Mouse (Mus musculus) lung, embryonic 14.5 days (tissue): ENCODE results near the gene Fxyd6. TPM values are rescaled to one million over a fixed set of nuclear protein-coding genes. Genes with fewer than 3 reads are reported as not detected.

ENCODE experiments used
- ATAC-seq: fragments of 200-750 bp; cut with Nextera tagmentation; 2 replicates; pipeline ENCODE4 v1.8.0; 2017; ENCODE audit warnings: mild to moderate bottlenecking, moderate TSS enrichment, moderate library complexity; ENCODE audit not compliant: insufficient read depth
- DNase-seq: peaks from one replicate; pipeline ENCODE4 v3.0.0-alpha.2; 2015
- H3K27ac ChIP-seq: fragments of 300-500 bp; sonication (generic); 2 replicates; pipeline ENCODE4 v1.5.1; 2014; ENCODE audit warnings: low read depth, mild to moderate bottlenecking, moderate library complexity
- H3K27me3 ChIP-seq: fragments of 300-500 bp; sonication (generic); 2 replicates; pipeline ENCODE4 v1.6.1; 2014; ENCODE audit warnings: low read length, control low read depth; ENCODE audit not compliant: insufficient read depth
- H3K36me3 ChIP-seq: fragments of 300-500 bp; sonication (generic); 2 replicates; pipeline ENCODE4 v1.6.1; 2014; ENCODE audit warnings: control low read depth; ENCODE audit not compliant: insufficient read depth
- H3K4me1 ChIP-seq: fragments of 300-500 bp; sonication (generic); 2 replicates; pipeline ENCODE4 v1.6.1; 2014; ENCODE audit warnings: antibody characterized with exemption, control low read depth; ENCODE audit not compliant: insufficient read depth
- H3K4me2 ChIP-seq: fragments of 300-500 bp; sonication (generic); 2 replicates; pipeline ENCODE4 v1.6.1; 2014; ENCODE audit warnings: mild to moderate bottlenecking
- H3K4me3 ChIP-seq: fragments of 300-500 bp; sonication (generic); 2 replicates; pipeline ENCODE4 v1.5.1; 2014; ENCODE audit warnings: low read depth, low read length
- H3K9ac ChIP-seq: fragments of 300-500 bp; sonication (generic); 2 replicates; pipeline ENCODE4 v1.6.1; 2014
- H3K9me3 ChIP-seq: fragments of 300-500 bp; sonication (generic); 2 replicates; pipeline ENCODE4 v1.6.1; 2016; ENCODE audit warnings: low read depth, low read length, control low read depth
- CTCF ChIP-seq: IDR thresholded peaks from 2 replicates; pipeline ENCODE4 v1.5.1; 2016; ENCODE audit warnings: antibody characterized with exemption, low read depth
- WGBS: fragments of 180-500 bp; shearing (Covaris S2); extraction: QIAGEN DNeasy Blood & Tissue Kit; methylation state at CpG from one replicate; pipeline ENCODE4 v1.1.7; 2014; 5-methylcytosine and 5-hydroxymethylcytosine counted together
- polyA plus RNA-seq: library from polyadenylated mRNA; unstranded; fragments of >200 nt; fragmentation: Nextera tagmentation; extraction: Ambion mirVana; gene quantifications from 2 replicates; pipeline ENCODE4 v1.2.1, GENCODE M21; 2014

Fxyd6 gene
- 35.6 and 38.1 TPM in 2 replicates for polyA plus RNA-seq

DNA sequence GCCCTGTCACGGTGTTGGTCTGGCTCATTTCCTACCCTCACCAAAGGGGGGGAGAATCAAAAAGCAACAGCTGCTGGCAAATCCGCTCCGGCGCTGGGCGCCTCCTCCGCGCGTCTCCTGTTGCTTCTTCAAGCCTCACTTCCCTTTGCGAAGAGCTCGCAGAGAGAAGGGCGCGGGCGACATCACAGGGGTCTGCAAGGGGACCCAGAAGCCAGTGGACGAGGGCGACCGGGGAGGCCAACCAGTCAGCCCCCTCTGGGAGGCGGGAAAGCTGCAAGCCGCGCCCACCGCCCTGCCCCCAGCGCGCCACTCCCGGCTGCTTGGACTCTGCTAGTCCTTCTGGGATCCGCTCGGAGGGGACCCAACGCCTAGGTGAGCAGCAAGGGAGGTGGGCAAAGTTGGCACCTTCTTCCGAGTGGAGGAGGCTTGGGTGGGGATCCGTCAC is at the start of gene Fxyd6:
Gene Fxyd6 (plus strand): TSS at position 69 of the 445 bp plus-strand sequence.
- WGBS, result under 1% methylated on average over 28 of the region's 28 CpGs
- Histone ChIP-seq H3K27ac (peak within 1 kb of the TSS; percentile 24; the same call in 1 of the 2 replicates), H3K9ac (peak within 1 kb of the TSS; percentile 59), H3K4me1 (peaks cover 6% of the 10 kb centered on the region; the same call in 1 of the 2 replicates), H3K4me3 (peak within 1 kb of the TSS; percentile 58), H3K27me3 (no peaks in the 10 kb centered on the region), H3K9me3 (no peaks in the 10 kb centered on the region), H3K36me3 (no peaks in the 10 kb centered on the region), H3K4me2 (peak within 1 kb of the TSS; percentile 90)
- DNase-seq, result peak; percentile 76
- peak; percentile 82 for ATAC-seq
- TF ChIP-seq CTCF, result no peak

DNA sequence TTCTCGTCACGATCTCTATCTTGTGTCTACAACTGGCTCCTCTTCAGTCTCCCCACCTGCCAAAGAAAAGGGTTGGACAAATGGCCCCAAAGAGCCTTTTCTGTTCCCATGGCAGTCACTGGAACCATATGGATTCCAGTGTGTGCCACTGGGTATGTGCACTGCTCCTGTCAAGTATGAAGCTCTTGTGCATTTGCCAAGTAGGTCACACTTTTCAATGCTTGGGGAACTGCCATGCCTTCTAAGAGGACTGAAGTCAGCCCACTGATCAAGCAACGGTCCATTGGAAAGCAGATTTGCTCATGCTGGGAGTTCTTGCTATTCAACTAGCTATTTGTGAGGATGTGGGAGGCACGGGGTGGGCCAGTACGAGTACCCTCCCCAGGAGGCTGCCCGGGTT is 48.5 kb upstream of the Fxyd6 start:
- H3K27me3 ChIP-seq, result peaks cover 5% of the 10 kb centered on the region; the same call in 1 of the 2 replicates
- TF ChIP-seq CTCF, result no peak
- no peak overlapping the region for H3K4me3 ChIP-seq
- DNase-seq, result no peak
- H3K9me3 ChIP-seq, result no peaks in the 10 kb centered on the region
- H3K4me1 ChIP-seq, result peaks cover 5% of the 10 kb centered on the region; the same call in 1 of the 2 replicates
- ATAC-seq, result no peak
- no peak overlapping the region for H3K4me2 ChIP-seq
- no peak overlapping the region for H3K9ac ChIP-seq
- no peak overlapping the region for H3K27ac ChIP-seq
- H3K36me3 ChIP-seq, result no peaks in the 10 kb centered on the region
- WGBS, result 87% methylated on average over 6 of the region's 6 CpGs

DNA sequence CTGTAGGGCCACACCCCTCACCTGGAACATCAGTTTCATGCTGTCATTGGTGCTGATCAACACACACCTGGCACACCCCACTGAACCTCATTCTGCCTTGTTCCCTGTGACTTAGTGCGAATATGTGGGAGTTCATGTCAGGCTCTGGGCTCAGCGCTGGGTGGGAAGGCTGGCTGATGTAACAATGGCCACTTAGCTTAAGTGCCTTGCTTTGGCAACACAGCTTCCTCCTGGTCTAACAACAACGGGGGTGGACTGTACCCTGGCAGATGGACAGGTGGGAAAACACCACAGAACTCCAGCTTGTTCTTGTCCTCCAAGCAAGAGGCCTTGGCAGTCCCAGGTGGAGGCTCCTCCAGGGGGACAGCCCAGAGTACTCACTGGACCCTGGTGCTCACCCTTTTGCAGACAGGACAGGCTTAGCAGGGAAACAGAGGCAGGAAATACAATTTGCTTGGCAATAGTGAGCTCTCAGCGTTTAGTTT is 48.0 kb upstream of the Fxyd6 start:
- H3K4me2 ChIP-seq, result no peak overlapping the region
- DNase-seq (no peak), ATAC-seq (no peak)
- H3K4me1 ChIP-seq, result peaks cover 5% of the 10 kb centered on the region; the same call in 1 of the 2 replicates
- H3K36me3 ChIP-seq, result no peaks in the 10 kb centered on the region
- H3K27ac ChIP-seq, result no peak overlapping the region
- H3K27me3 ChIP-seq, result peaks cover 5% of the 10 kb centered on the region; the same call in 1 of the 2 replicates
- 67% methylated on average over 4 of the region's 4 CpGs for WGBS
- no peak for TF ChIP-seq CTCF
- H3K9ac ChIP-seq, result no peak overlapping the region
- H3K9me3 ChIP-seq, result no peaks in the 10 kb centered on the region
- no peak overlapping the region for H3K4me3 ChIP-seq

GRCm38 (mm10) chr9:45326390-45326789 is 43.6 kb upstream of the Fxyd6 start:
- Histone ChIP-seq H3K4me2 (no peak overlapping the region), H3K27me3 (no peaks in the 10 kb centered on the region), H3K4me1 (no peaks in the 10 kb centered on the region), H3K36me3 (no peaks in the 10 kb centered on the region), H3K4me3 (no peak overlapping the region), H3K27ac (no peak overlapping the region), H3K9me3 (no peaks in the 10 kb centered on the region), H3K9ac (no peak overlapping the region)
- no peak for TF ChIP-seq CTCF
- DNase-seq (no peak), ATAC-seq (no peak)
- 81% methylated on average over 9 of the region's 9 CpGs for WGBS

GRCm38 (mm10) chr9:45328263-45328662 is 41.7 kb upstream of the Fxyd6 start:
- no peaks in the 10 kb centered on the region for H3K4me1 ChIP-seq
- no peak overlapping the region for H3K4me2 ChIP-seq
- H3K27me3 ChIP-seq, result no peaks in the 10 kb centered on the region
- ATAC-seq (no peak), DNase-seq (no peak)
- H3K4me3 ChIP-seq, result no peak overlapping the region
- no peak for TF ChIP-seq CTCF
- H3K27ac ChIP-seq, result no peak overlapping the region
- no peaks in the 10 kb centered on the region for H3K36me3 ChIP-seq
- 80% methylated on average over 4 of the region's 4 CpGs for WGBS
- no peak overlapping the region for H3K9ac ChIP-seq
- no peaks in the 10 kb centered on the region for H3K9me3 ChIP-seq

GRCm38 (mm10) chr9:45329577-45329976 is 40.4 kb upstream of the Fxyd6 start:
- DNase-seq, result no peak
- Histone ChIP-seq H3K9ac (no peak overlapping the region), H3K4me3 (no peak overlapping the region), H3K27me3 (no peaks in the 10 kb centered on the region), H3K36me3 (no peaks in the 10 kb centered on the region), H3K9me3 (no peaks in the 10 kb centered on the region), H3K4me2 (no peak overlapping the region), H3K4me1 (no peaks in the 10 kb centered on the region), H3K27ac (no peak overlapping the region)
- ATAC-seq, result no peak
- TF ChIP-seq CTCF, result no peak
- WGBS, result 88% methylated on average over 6 of the region's 6 CpGs

GRCm38 (mm10) chr9:45337406-45337805 is 32.6 kb upstream of the Fxyd6 start:
- Histone ChIP-seq H3K4me1 (no peaks in the 10 kb centered on the region), H3K4me2 (no peak overlapping the region), H3K9ac (no peak overlapping the region), H3K27me3 (no peaks in the 10 kb centered on the region), H3K36me3 (no peaks in the 10 kb centered on the region), H3K4me3 (no peak overlapping the region), H3K27ac (no peak overlapping the region), H3K9me3 (no peaks in the 10 kb centered on the region)
- 72% methylated on average over 2 of the region's 2 CpGs for WGBS
- TF ChIP-seq CTCF, result no peak
- no peak for DNase-seq
- ATAC-seq, result no peak

- DNase-seq, result no peak
- Histone ChIP-seq H3K9me3 (no peaks in the 10 kb centered on the region), H3K9ac (no peak overlapping the region), H3K4me1 (no peaks in the 10 kb centered on the region), H3K36me3 (no peaks in the 10 kb centered on the region), H3K27me3 (no peaks in the 10 kb centered on the region), H3K27ac (no peak overlapping the region), H3K4me2 (no peak overlapping the region), H3K4me3 (no peak overlapping the region)
- 81% methylated on average over 3 of the region's 3 CpGs for WGBS
- no peak for ATAC-seq
- no peak for TF ChIP-seq CTCF
Observed at GRCm38 (mm10) chr9:45343066-45343465, 26.9 kb upstream of the Fxyd6 start.
